Mouse (Mus musculus): Measurements from ENCODE around the gene Cdc6.
A peak's percentile ranks its signal among the peaks of the same experiment; 100 is the strongest.

Cdc6 gene

GRCm38 (mm10) chr11:98907437-98908173 is at the start of gene Cdc6:
Gene Cdc6, plus strand, starts transcription at chr11:98907801.
- peak; percentile 100 for DNase-seq

GRCm38 (mm10) chr11:98858759-98859731 is 48.6 kb upstream of the Cdc6 start:
- peak; percentile 90 for DNase-seq

GRCm38 (mm10) chr11:98863028-98863750 is 44.4 kb upstream of the Cdc6 start, which contains the start of gene Wipf2:
Gene Wipf2, plus strand, starts transcription at chr11:98863638.
- DNase-seq: peak; percentile 99

- DNase-seq: peak; percentile 89
Observed at GRCm38 (mm10) chr11:98863751-98864429, 43.7 kb upstream of the Cdc6 start.

- peak; percentile 29 for DNase-seq
Observed at GRCm38 (mm10) chr11:98867293-98867692, 40.3 kb upstream of the Cdc6 start.

GRCm38 (mm10) chr11:98869906-98870305 is 37.7 kb upstream of the Cdc6 start:
- DNase-seq: no peak

- DNase-seq: no peak
Observed at GRCm38 (mm10) chr11:98870791-98871190, 36.8 kb upstream of the Cdc6 start.

GRCm38 (mm10) chr11:98871416-98871815 is 36.2 kb upstream of the Cdc6 start:
- DNase-seq: no peak

- no peak for DNase-seq
Observed at GRCm38 (mm10) chr11:98872040-98872439, 35.6 kb upstream of the Cdc6 start.

GRCm38 (mm10) chr11:98873900-98874299 is 33.7 kb upstream of the Cdc6 start:
- DNase-seq: no peak

GRCm38 (mm10) chr11:98877001-98877400 is 30.6 kb upstream of the Cdc6 start:
- DNase-seq: no peak

GRCm38 (mm10) chr11:98887703-98888102 is 19.9 kb upstream of the Cdc6 start:
- no peak for DNase-seq

- no peak for DNase-seq
Observed at GRCm38 (mm10) chr11:98889077-98889476, 18.5 kb upstream of the Cdc6 start.

- DNase-seq: no peak
Observed at GRCm38 (mm10) chr11:98889977-98890376, 17.6 kb upstream of the Cdc6 start.

- DNase-seq: no peak
Observed at GRCm38 (mm10) chr11:98892426-98892825, 15.2 kb upstream of the Cdc6 start.

GRCm38 (mm10) chr11:98900529-98901125 is 7.0 kb upstream of the Cdc6 start:
- DNase-seq: no peak

GRCm38 (mm10) chr11:98902621-98903245 is 4.9 kb upstream of the Cdc6 start:
- peak; percentile 77 for DNase-seq

GRCm38 (mm10) chr11:98904577-98904976 is 3.0 kb upstream of the Cdc6 start:
- DNase-seq: no peak

- no peak for DNase-seq
Observed at GRCm38 (mm10) chr11:98905033-98905432, 2.6 kb upstream of the Cdc6 start.

- no peak for DNase-seq
Observed at GRCm38 (mm10) chr11:98905583-98905982, 2.0 kb upstream of the Cdc6 start.

- no peak for DNase-seq
Observed at GRCm38 (mm10) chr11:98907063-98907436, 551 bp upstream of the Cdc6 start.

GRCm38 (mm10) chr11:98909654-98910053 is 2.1 kb downstream of the Cdc6 start:
- DNase-seq: peak; percentile 74

Data from embryo, embryonic 11 days (tissue).